Mouse (Mus musculus): ENCODE results near the gene Olfr1406. TPM values are rescaled to one million over a fixed set of nuclear protein-coding genes. Genes with fewer than 3 reads are reported as not detected.
"Not testable (repeated sequence)": the region's sequence is repeated elsewhere in the genome, so short reads cannot be mapped to it uniquely, and the experiment has no call there.

Gene Olfr1406
- total RNA-seq (2021): not detected
- long read RNA-seq, experiment 1: 0 reads
- long read RNA-seq, experiment 2: 0 reads

DNA sequence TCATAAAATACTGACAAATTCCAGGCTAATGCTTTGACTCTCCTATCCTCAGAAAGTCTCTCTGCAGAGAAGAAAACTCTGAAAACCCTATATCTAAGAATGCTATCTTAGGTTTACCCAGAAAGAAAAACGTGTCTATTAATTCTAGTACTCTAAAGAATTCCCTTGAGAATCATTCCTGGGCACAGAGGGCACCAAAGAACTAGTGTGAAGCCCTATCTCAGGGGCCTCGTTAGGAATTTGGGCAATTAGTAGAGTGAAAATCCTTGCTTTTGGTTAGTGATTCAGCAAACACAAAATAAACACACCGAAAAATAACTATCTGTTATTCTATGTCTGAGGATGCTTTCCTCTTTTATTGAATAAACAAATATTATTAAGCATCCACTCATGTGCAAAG lies at the start of gene Olfr1406:
Gene Olfr1406 (minus strand): TSS at position 101 of the 400 bp plus-strand sequence.
- intact Hi-C loops (cut with DNase I): no loop called here
- no peak for DNase-seq (ENCODE audit: low spot score in 2 of 2)

DNA sequence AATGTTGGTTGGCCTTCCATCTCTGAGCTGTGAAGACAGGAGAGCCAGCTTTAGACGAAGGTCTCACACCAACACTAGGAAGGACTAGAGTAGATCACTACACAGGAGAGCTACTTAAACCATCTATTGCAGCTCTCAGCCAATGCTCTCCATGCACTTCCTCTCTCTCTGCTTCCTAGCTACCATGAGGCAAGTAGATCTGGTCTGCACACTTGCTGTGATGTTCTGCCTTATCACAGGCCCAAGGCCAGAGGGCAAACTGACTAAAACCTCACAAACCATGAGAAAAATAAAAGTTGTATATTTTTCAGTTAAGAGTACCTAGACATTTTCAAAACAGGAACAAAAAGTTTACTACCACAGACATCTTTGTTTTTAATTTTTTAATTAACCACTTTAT lies 46.6 kb upstream of the Olfr1406 start:
- DNase-seq (ENCODE audit: low spot score in 2 of 2); intact Hi-C loops (cut with DNase I): not testable (repeated sequence)

GRCm38 (mm10) chr1:173227081-173227480 lies 36.6 kb upstream of the Olfr1406 start, which contains the start of gene Fcer1a:
TSS of gene Fcer1a (minus strand) at chr1:173227214.
- DNase-seq (ENCODE audit: low spot score in 2 of 2): no peak
- intact Hi-C loops (cut with DNase I): no loop called here

GRCm38 (mm10) chr1:173216481-173216880 lies 26.0 kb upstream of the Olfr1406 start:
- no peak for DNase-seq (ENCODE audit: low spot score in 2 of 2)
- intact Hi-C loops (cut with DNase I): no loop called here

DNA sequence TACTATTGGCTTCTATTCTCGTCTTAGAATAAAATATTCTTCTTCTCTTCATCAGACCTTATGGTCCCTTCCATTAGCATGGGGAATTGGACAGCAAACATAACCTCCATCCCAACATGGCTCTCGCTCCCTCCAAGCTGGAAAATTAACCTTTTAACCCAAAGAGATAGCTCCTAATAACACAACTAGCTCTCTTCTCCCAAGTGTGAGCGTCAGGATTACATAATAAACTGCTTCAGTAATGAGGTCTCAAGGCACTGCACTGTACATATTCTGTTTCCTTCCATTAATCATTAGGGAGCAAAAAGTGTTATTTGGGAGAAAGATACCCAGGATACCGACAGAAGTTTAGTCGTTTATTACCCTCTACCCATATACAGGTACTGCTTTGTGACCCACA lies 21.7 kb upstream of the Olfr1406 start, which contains the start of gene Olfr1404:
Gene Olfr1404 (plus strand): TSS at position 301 of the 400 bp plus-strand sequence.
- intact Hi-C loops (cut with DNase I): no loop called here
- DNase-seq (ENCODE audit: low spot score in 2 of 2): no peak

DNA sequence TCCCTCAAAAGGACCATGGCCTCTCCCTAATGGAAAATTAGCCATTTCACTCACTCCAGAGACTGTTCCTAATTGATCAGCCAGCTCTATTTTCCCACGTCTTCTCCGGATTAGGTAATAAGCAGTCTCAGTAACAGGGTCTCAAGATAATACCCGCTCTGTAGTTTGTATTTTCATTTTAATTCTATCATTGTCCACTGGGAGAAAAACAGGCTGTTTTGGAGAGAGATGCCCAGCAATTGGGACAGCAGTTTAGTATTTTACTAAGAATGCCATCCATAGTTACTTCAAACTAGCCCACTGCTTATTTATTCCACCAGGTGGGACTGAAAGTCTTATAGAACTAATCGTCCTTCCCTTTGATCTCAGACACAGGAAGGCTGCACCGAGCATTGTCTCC lies 7.1 kb upstream of the Olfr1406 start, which contains the start of gene Olfr218:
Gene Olfr218 (plus strand): TSS at position 301 of the 400 bp plus-strand sequence.
- intact Hi-C loops (cut with DNase I): no loop called here
- DNase-seq (ENCODE audit: low spot score in 2 of 2): no peak

DNA sequence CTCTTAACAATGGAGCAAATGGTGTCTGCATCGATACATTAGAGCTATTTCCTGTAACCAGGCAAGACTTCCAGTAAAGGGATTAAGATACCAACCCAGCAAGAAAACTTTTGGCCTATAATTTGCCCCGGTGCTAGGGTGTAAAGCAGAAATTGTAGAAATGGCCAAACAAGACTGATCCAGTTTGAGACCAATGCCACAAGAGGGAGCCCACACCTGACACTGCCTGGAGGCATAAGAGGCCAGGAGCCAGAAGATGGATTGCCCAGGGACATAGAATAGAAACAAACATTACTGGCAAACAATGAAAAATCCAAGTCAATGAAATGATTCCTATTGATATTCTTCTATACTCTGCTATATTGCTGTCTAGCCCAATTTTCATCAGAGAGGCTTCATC lies 5.9 kb upstream of the Olfr1406 start:
- DNase-seq (ENCODE audit: low spot score in 2 of 2): no peak
- intact Hi-C loops (cut with DNase I): no loop called here

- intact Hi-C loops (cut with DNase I): no loop called here
- DNase-seq (ENCODE audit: low spot score in 2 of 2): no peak
Measured at GRCm38 (mm10) chr1:173192059-173192458, 1.6 kb upstream of the Olfr1406 start.

GRCm38 (mm10) chr1:173174154-173174842 lies 16.1 kb downstream of the Olfr1406 start:
- DNase-seq (ENCODE audit: low spot score in 2 of 2): no peak
- intact Hi-C loops (cut with DNase I): no loop called here

GRCm38 (mm10) chr1:173137274-173137673 lies 53.2 kb downstream of the Olfr1406 start, which contains the start of gene Olfr1408:
TSS of gene Olfr1408 (minus strand) at chr1:173137374.
- DNase-seq (ENCODE audit: low spot score in 2 of 2): no peak
- intact Hi-C loops (cut with DNase I): no loop called here

Other genes with a start within 250 kb of the Olfr1406 start
- not detected for gene Olfr16, start 240.2 kb downstream of the Olfr1406 start, total RNA-seq (2021)
- not detected for gene Olfr1408, start 53.3 kb downstream of the Olfr1406 start, total RNA-seq (2021)
- gene Olfr218, start 7.2 kb upstream of the Olfr1406 start, total RNA-seq (2021): not detected
- not detected for gene Olfr1404, start 21.8 kb upstream of the Olfr1406 start, total RNA-seq (2021)
- gene Fcer1a, start 36.6 kb upstream of the Olfr1406 start, total RNA-seq (2021): not detected
- not detected for gene Olfr418, start 75.4 kb upstream of the Olfr1406 start, total RNA-seq (2021)
- gene Mptx2, start 87.1 kb upstream of the Olfr1406 start, total RNA-seq (2021): not detected
- 100 to 1,000 TPM; 116 to 127 TPM for gene Ackr1, start 143.1 kb upstream of the Olfr1406 start, total RNA-seq (2021)
- 1 to 10 TPM; 2.4 to 2.7 TPM for gene Aim2, start 160.2 kb upstream of the Olfr1406 start, total RNA-seq (2021)
- 100 to 1,000 TPM; 482 to 514 TPM for gene Cadm3, start 177.1 kb upstream of the Olfr1406 start, total RNA-seq (2021)